Mouse (Mus musculus): ENCODE data around the gene Pax2.

The Pax2 gene

GRCm38 (mm10) chr19:44755693-44756420 lies at the start of gene Pax2:
TSS of gene Pax2 (plus strand) at chr19:44756045.
- no peak for DNase-seq (ENCODE audit: low spot score in 2 of 2)

- DNase-seq (ENCODE audit: low spot score in 2 of 2), result no peak
Measured at GRCm38 (mm10) chr19:44708885-44709284, 47.0 kb upstream of the Pax2 start.

GRCm38 (mm10) chr19:44716731-44717600 lies 38.9 kb upstream of the Pax2 start:
- DNase-seq (ENCODE audit: low spot score in 2 of 2), result no peak

- no peak for DNase-seq (ENCODE audit: low spot score in 2 of 2)
Measured at GRCm38 (mm10) chr19:44719292-44720193, 36.3 kb upstream of the Pax2 start.

- no peak for DNase-seq (ENCODE audit: low spot score in 2 of 2)
Measured at GRCm38 (mm10) chr19:44720194-44720521, 35.7 kb upstream of the Pax2 start.

GRCm38 (mm10) chr19:44723611-44724440 lies 32.0 kb upstream of the Pax2 start:
- no peak for DNase-seq (ENCODE audit: low spot score in 2 of 2)

GRCm38 (mm10) chr19:44725951-44726791 lies 29.7 kb upstream of the Pax2 start:
- DNase-seq (ENCODE audit: low spot score in 2 of 2), result no peak

GRCm38 (mm10) chr19:44734116-44734515 lies 21.7 kb upstream of the Pax2 start:
- DNase-seq (ENCODE audit: low spot score in 2 of 2), result no peak

GRCm38 (mm10) chr19:44734682-44735081 lies 21.2 kb upstream of the Pax2 start:
- no peak for DNase-seq (ENCODE audit: low spot score in 2 of 2)

- DNase-seq (ENCODE audit: low spot score in 2 of 2), result no peak
Measured at GRCm38 (mm10) chr19:44740300-44740699, 15.5 kb upstream of the Pax2 start.

GRCm38 (mm10) chr19:44741091-44741763 lies 14.6 kb upstream of the Pax2 start:
- DNase-seq (ENCODE audit: low spot score in 2 of 2), result no peak

- DNase-seq (ENCODE audit: low spot score in 2 of 2), result no peak
Measured at GRCm38 (mm10) chr19:44741764-44742127, 14.1 kb upstream of the Pax2 start.

- DNase-seq (ENCODE audit: low spot score in 2 of 2), result no peak
Measured at GRCm38 (mm10) chr19:44742131-44743020, 13.5 kb upstream of the Pax2 start.

GRCm38 (mm10) chr19:44743021-44743415 lies 12.8 kb upstream of the Pax2 start:
- DNase-seq (ENCODE audit: low spot score in 2 of 2), result no peak

GRCm38 (mm10) chr19:44743961-44744520 lies 11.8 kb upstream of the Pax2 start:
- DNase-seq (ENCODE audit: low spot score in 2 of 2), result no peak

GRCm38 (mm10) chr19:44745741-44746140 lies 10.1 kb upstream of the Pax2 start:
- no peak for DNase-seq (ENCODE audit: low spot score in 2 of 2)

GRCm38 (mm10) chr19:44746541-44747024 lies 9.3 kb upstream of the Pax2 start:
- DNase-seq (ENCODE audit: low spot score in 2 of 2), result no peak

GRCm38 (mm10) chr19:44747471-44747870 lies 8.4 kb upstream of the Pax2 start:
- no peak for DNase-seq (ENCODE audit: low spot score in 2 of 2)
